Mouse (Mus musculus): ENCODE measurements around the gene Tsnax.

Gene Tsnax

GRCm38 (mm10) chr8:125031276-125031675, 18.5 kb downstream of the Tsnax start:
- TF ChIP-seq GATA4 (IDR thresholded peaks at IDR 0.05; ENCODE audit: insufficient replicate concordance, low read length) = no peak

GRCm38 (mm10) chr8:125034669-125035068, 21.9 kb downstream of the Tsnax start:
- no peak for TF ChIP-seq GATA4 (IDR thresholded peaks at IDR 0.05; ENCODE audit: insufficient replicate concordance, low read length)

- TF ChIP-seq GATA4 (IDR thresholded peaks at IDR 0.05; ENCODE audit: insufficient replicate concordance, low read length) = no peak
Observed at GRCm38 (mm10) chr8:125037081-125037480, 24.3 kb downstream of the Tsnax start.

DNA sequence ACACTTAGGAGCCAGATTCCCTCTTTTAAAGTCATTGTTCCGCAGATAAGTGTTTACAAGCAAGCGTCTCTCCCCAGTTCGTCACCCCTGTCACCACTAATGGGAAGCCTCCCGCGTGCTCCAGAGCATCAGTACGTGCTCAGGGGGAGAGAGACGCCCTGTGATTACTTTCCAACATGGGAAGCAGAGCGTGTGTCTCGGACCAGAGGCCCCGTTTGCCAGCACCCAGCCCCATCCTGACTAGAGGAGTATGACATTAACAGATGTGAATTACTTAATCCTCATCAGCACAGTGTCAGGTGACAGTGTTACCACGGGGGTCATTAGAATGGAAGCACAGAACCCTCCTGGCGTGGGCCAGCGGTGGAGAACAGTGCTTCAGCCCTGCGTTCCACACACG, 25.9 kb downstream of the Tsnax start:
- no peak for TF ChIP-seq GATA4 (IDR thresholded peaks at IDR 0.05; ENCODE audit: insufficient replicate concordance, low read length)

DNA sequence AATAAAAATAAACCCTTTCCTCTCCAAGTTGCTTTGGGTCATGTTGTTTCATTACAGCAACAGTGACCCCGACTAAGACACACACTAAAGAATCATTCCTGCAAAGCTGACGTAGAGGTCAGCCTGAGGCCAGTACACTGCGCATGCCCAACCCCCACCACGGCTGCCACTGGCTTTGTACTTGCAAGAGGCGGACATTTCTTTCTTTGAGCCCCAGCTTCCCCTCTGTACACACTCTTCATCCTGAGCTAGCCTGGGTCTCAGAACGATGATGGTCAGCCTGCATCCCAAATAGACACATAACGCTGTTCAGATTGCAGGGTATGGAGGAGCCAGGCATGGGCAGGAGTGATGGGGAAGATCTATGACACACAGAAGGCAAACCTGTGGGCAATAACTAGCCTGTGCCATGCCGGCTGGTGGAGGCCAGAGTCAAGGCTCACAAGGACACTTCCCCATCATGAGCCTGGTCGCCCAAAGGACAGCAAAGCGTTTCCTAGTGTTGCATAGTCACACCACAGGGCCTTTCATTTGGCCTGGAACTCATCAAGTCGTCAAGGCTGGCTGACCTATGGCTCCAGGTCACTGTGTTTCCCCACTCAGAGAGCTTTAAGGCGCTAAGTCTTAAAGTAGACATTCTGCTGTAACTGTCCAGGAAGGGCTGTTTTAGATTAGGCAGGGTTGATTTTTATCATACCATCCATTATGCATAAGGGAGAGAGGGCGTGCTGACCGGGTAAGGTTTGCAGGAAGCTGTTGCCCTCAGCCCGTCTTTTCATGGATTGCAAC, 28.0 kb downstream of the Tsnax start:
- TF ChIP-seq GATA4 (IDR thresholded peaks at IDR 0.05; ENCODE audit: insufficient replicate concordance, low read length) = no peak

DNA sequence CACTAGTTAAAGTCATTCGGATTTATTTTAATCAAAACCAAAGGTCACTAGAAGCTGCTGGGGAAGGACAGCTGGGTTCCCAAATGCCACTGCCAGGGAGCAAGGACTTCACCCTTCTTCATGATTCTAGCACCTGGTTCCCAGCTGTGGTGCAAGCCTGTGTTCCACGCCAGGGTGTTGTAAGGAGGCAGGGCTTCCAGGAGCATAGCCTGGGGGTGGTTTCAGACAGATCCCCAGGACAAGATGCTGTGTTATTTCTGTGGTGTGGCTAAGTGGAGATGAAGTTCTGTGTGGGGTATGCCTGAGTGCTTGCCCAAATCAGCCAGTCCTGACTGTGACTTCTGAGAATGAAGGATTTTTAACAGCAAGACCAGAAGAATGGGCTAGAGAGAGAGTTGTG, 28.7 kb downstream of the Tsnax start:
- TF ChIP-seq GATA4 (IDR thresholded peaks at IDR 0.05; ENCODE audit: insufficient replicate concordance, low read length) = no peak

DNA sequence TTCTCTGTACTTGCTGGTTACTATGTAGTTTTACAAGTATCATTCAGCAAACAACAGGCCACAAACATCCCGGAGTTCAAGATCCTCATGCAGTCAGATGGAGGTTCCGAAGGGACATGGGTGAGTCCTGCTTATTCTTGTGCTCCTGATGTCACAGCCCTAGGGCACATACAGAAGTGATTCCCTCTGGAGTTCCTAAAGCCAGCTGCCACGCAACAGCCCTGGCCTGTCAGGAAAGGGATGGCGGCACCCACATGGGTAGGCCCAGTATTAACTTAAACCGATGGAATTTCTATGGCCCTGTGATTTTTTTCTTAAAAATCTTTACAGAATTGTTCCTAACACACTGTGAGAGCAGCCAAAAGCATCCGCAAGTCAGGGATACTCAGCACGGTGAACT, 30.6 kb downstream of the Tsnax start:
- TF ChIP-seq GATA4 (IDR thresholded peaks at IDR 0.05; ENCODE audit: insufficient replicate concordance, low read length) = no peak

DNA sequence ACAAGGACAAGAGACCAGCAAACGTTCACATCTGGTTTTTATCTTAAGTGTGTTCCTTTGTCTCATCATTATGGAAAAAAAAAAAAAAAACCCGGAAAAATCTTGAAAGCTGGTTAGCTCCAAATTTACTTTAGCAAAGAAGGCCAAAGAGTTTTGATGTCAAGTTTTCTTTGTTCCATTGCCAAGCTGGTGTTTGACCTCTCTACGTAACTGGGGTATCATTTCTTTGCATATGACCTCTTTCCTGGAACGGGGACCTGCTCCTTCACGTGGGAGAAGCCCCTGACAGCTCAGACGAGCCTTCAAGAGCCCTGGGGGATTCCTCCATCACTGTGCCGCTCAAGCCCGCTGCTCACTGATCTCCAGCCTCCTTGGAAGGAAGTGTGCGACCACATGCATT, 31.1 kb downstream of the Tsnax start:
- no peak for TF ChIP-seq GATA4 (IDR thresholded peaks at IDR 0.05; ENCODE audit: insufficient replicate concordance, low read length)

- no peak for TF ChIP-seq GATA4 (IDR thresholded peaks at IDR 0.05; ENCODE audit: insufficient replicate concordance, low read length)
Observed at GRCm38 (mm10) chr8:125045760-125046159, 33.0 kb downstream of the Tsnax start.

DNA sequence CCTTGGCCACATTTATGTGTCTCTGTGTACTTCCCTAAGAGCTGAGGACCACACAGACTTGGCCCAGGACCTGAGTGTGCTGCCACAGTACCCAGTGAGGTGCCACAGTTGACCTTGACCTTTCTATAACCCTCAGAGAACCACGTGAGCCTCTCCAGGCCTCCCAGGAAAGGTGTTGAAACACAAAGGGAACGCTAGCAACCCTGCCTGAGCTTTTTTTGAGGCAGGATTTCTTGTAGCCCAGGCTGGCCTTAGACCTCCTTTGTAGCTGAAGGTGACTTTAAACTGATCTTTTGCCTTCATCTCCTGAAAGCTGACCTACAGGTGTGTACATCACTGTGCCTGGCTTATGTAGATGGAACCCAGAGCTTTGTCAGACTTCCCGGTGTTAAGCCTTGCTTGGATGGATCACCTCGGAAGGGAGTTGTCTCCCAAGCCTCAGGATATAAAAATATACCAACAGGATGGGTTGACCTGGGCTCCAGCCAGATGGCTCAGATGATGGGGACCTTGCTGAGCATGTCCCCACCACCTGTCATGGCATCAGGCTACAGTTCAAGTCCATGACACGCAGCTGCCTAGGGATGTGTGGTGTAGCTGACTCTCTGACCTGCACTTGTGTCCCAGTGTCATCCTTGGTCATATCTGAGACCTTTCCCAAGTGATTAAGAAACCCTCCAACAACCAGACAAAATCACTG, 36.4 kb downstream of the Tsnax start:
- no peak for TF ChIP-seq GATA4 (IDR thresholded peaks at IDR 0.05; ENCODE audit: insufficient replicate concordance, low read length)

DNA sequence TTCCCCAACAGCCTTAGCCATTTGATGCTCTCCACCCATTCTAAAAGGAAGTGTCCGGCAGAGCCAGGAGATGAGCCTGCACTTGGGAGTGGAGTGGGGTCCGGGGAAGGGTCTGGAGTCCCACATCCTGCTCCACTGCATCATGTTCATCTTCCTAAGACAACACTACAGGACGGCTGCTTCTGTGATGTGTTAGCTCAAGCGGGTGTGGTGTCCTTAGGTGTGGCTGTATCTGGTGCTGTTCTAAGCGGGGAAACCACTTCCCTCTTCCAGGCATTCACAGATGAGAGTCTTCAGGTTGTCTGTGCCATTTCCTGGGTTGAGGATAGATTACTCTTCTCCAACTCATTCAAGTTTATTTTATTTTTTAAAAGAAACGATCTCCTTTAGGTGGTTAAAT, 37.0 kb downstream of the Tsnax start:
- TF ChIP-seq GATA4 (IDR thresholded peaks at IDR 0.05; ENCODE audit: insufficient replicate concordance, low read length) = no peak

GRCm38 (mm10) chr8:125052026-125052425, 39.2 kb downstream of the Tsnax start:
- TF ChIP-seq GATA4 (IDR thresholded peaks at IDR 0.05; ENCODE audit: insufficient replicate concordance, low read length) = no peak

- no peak for TF ChIP-seq GATA4 (IDR thresholded peaks at IDR 0.05; ENCODE audit: insufficient replicate concordance, low read length)
Observed at GRCm38 (mm10) chr8:125053505-125054435, 41.0 kb downstream of the Tsnax start, which contains the start of gene Disc1. TSS of gene Disc1 (plus strand) at chr8:125054195.

DNA sequence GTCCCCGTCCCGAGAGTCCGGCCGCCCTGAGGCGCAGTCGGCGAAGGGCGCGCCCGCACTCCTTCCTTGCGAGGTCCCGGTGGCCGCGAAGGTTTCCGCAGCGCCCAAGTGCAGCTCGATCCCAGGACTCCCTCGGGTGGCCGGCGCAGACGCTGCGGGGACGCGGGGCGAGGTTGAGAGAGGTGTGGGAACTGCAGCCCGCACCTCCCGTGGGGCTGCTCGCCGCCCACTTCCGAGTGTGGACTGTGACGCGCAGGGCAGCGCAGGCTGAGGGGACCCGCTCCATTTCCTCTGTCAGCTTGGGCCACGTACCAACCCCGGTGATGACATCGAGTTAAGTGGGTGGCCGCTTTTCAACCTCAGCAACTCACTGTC, 41.6 kb downstream of the Tsnax start:
- no peak for TF ChIP-seq GATA4 (IDR thresholded peaks at IDR 0.05; ENCODE audit: insufficient replicate concordance, low read length)

- no peak for TF ChIP-seq GATA4 (IDR thresholded peaks at IDR 0.05; ENCODE audit: insufficient replicate concordance, low read length)
Observed at GRCm38 (mm10) chr8:125060904-125061303, 48.1 kb downstream of the Tsnax start.
